Mouse (Mus musculus): ENCODE results near the gene Slc25a1. TPM values are rescaled to one million over a fixed set of nuclear protein-coding genes. Genes with fewer than 3 reads are reported as not detected.

The Slc25a1 gene
- total and polyA plus RNA-seq, 3 experiments: 113 to 141 (median 134) TPM

- peaks cover 5% of the 10 kb centered on the region; the same call in 1 of the 2 replicates for H3K79me2 ChIP-seq (replicated peaks; ENCODE audit: control insufficient read depth, extremely low read depth, insufficient read depth, poor library complexity, severe bottlenecking)
- DNase-seq (ENCODE audit: extremely low read depth): no peak
- peaks cover 4% of the 10 kb centered on the region for H3K9me3 ChIP-seq (replicated peaks; ENCODE audit: low read length)
- no peak overlapping the region for H3K4me2 ChIP-seq (ENCODE audit: insufficient read depth, low read depth, poor library complexity, severe bottlenecking)
- peaks cover 6 to 27% of the 10 kb centered on the region in 2 experiments; a peak in 3 of 4 replicates for H3K4me1 ChIP-seq (ENCODE audit: control insufficient read depth in 1 of 2, insufficient read depth in 2 of 2)
- no peak overlapping the region for H3K9ac ChIP-seq (ENCODE audit: insufficient read depth, low read depth)
- dilution Hi-C loops (cut with MboI; ENCODE audit: extremely low pct_ligation_motif_present, extremely low pct_unique_long_range_greater_than_20kb, low sequenced_read_pairs): no loop called here
- H3K36me3 ChIP-seq (replicated peaks in 1 of 2; ENCODE audit: control insufficient read depth in 1 of 2, insufficient read depth in 1 of 2, low read length in 1 of 2): peaks cover 11 to 25% of the 10 kb centered on the region in 2 experiments
- no peak for TF ChIP-seq NELFE (IDR thresholded peaks at IDR 0.05; ENCODE audit: low read depth, low read length)
- no peak for TF ChIP-seq NRF1 (IDR thresholded peaks at IDR 0.05; ENCODE audit: low read depth, low read length)
- no peak for TF ChIP-seq IRF4 (IDR thresholded peaks at IDR 0.05; ENCODE audit: low read depth, low read length)
- TF ChIP-seq TBP (conservative IDR thresholded peaks at IDR 0.05; ENCODE audit: low read depth, low read length): no peak
- no peak for TF ChIP-seq E2F4 (IDR thresholded peaks at IDR 0.05; ENCODE audit: insufficient replicate concordance, low read depth, low read length)
- TF ChIP-seq SIN3A (IDR thresholded peaks at IDR 0.05; ENCODE audit: low read length): no peak
- no peak overlapping the region for H3K27ac ChIP-seq (ENCODE audit: insufficient read depth, low read depth)
- H3K4me3 ChIP-seq (replicated peaks in 1 of 3; ENCODE audit: low read depth in 2 of 3, low read length in 2 of 3, poor library complexity in 1 of 3): no peak overlapping the region
- in situ Hi-C loops (cut with MboI; ENCODE audit: low pct_ligation_motif_present, low pct_unique_long_range_greater_than_20kb, low sequenced_read_pairs): no loop called here
- peaks cover 31% of the 10 kb centered on the region for H3K27me3 ChIP-seq (replicated peaks)
Observed at GRCm38 (mm10) chr16:17920586-17920985, 7.4 kb downstream of the Slc25a1 start.

- Histone ChIP-seq H3K4me2 (ENCODE audit: insufficient read depth, low read depth, poor library complexity, severe bottlenecking) (no peak within 1 kb of the TSS), H3K36me3 (replicated peaks in 1 of 2; ENCODE audit: control insufficient read depth in 1 of 2, insufficient read depth in 1 of 2, low read length in 1 of 2) (peaks cover 0 to 5% of the 10 kb centered on the region in 2 experiments), H3K4me3 (replicated peaks in 1 of 3; ENCODE audit: low read depth in 2 of 3, low read length in 2 of 3, poor library complexity in 1 of 3) (no peak within 1 kb of the TSS), H3K9me3 (replicated peaks; ENCODE audit: low read length) (peaks cover 12% of the 10 kb centered on the region), H3K27ac (ENCODE audit: insufficient read depth, low read depth) (no peak within 1 kb of the TSS), H3K4me1 (ENCODE audit: control insufficient read depth in 1 of 2, insufficient read depth in 2 of 2) (peaks cover 4 to 9% of the 10 kb centered on the region in 2 experiments; a peak in 3 of 4 replicates), H3K9ac (ENCODE audit: insufficient read depth, low read depth) (no peak within 1 kb of the TSS), H3K79me2 (replicated peaks; ENCODE audit: control insufficient read depth, extremely low read depth, insufficient read depth, poor library complexity, severe bottlenecking) (peaks cover 14% of the 10 kb centered on the region), H3K27me3 (replicated peaks) (peaks cover 45% of the 10 kb centered on the region)
- in situ Hi-C loops (cut with MboI; ENCODE audit: low pct_ligation_motif_present, low pct_unique_long_range_greater_than_20kb, low sequenced_read_pairs) (loop anchor here (5.0 kb wide), 2 partner anchors 73 to 123 kb away; no protein-coding TSS in a partner anchor), dilution Hi-C loops (cut with MboI; ENCODE audit: extremely low pct_ligation_motif_present, extremely low pct_unique_long_range_greater_than_20kb, low sequenced_read_pairs) (no loop called here)
- DNase-seq (ENCODE audit: extremely low read depth): no peak
- TF ChIP-seq CHD1 (IDR thresholded peaks at IDR 0.05; ENCODE audit: low read depth, low read length) (no peak), MXI1 (IDR thresholded peaks at IDR 0.05; ENCODE audit: low read depth, low read length) (no peak), RAD21 (IDR thresholded peaks at IDR 0.05; ENCODE audit: low read depth, low read length) (no peak), TCF12 (IDR thresholded peaks at IDR 0.05; ENCODE audit: low read depth, low read length) (no peak), USF1 (IDR thresholded peaks at IDR 0.05; ENCODE audit: low read depth, low read length) (no peak)
Observed at GRCm38 (mm10) chr16:17914307-17915249, 13.4 kb downstream of the Slc25a1 start, which contains the start of gene Gsc2. Gene Gsc2, minus strand, starts transcription at chr16:17915059.
